Mouse (Mus musculus): ENCODE measurements around the gene Bbs12.

DNA sequence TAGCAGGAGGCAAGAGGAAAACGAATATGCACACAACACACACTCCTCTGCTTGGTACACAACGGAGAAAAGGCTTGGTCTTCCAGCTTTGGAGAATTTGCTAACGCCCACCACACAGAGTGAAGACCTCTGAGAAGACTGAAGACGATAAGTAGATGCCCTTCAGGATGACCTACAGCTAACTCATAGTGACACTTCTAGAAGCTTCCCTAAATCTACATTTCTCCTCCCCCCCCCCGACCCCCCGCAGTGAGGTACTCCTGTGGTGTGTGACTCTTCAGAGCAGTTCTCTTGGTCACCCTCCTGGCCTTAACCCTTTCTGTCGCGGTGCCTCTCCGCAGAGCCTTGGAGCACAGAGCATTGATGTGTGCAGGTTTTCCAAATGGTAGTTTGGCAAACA, 35.3 kb downstream of the Bbs12 start:
- TF ChIP-seq POLR2A (IDR thresholded peaks at IDR 0.05; ENCODE audit: low read depth, low read length) (no peak), CTCF (IDR thresholded peaks at IDR 0.05; ENCODE audit: extremely low read depth, insufficient read length, insufficient replicate concordance, low read depth, low read length) (no peak)
